ENCODE assay signal across 21 mouse cellular contexts in the genomic region with DNA sequence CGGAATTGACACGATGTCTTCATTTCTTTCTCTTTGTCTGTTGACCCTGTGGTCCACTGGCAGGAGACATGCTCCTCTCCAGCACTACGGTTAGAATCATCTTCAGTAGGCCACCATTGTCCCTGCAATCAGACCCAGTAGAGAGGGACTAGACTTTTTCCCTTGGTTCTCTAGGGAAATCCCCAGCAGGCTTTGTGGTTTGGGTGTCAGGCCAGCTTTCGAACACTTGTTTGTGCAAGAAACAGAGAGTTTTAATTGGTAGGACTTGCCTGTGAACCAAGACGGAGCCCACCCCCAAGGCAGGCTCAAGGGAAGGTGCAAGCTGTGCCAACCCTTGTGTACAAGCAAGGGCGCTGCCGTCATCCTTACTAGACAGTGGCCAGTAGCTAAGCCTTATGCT.
DNase-seq lines count a peak whose midpoint lies in the region; ATAC-seq lines count a peak whose summit lies in the region.
"Had no signal": no experiment of that assay in that cellular context is flagged by ENCODE, and none has a peak within 500 bp of the region (broad histone marks: within the 10 kb centered on the region; RNA-seq: fewer than 3 reads in every experiment).

No protein-coding gene starts in this region.

- ATAC-seq in common myeloid progenitor, adult 5-6 weeks (replicated peaks; ENCODE audit: low read depth, poor library complexity, severe bottlenecking) = peak; percentile 32; the same call in 1 of the 2 replicates
- ATAC-seq in megakaryocyte progenitor cell, adult 5-6 weeks (replicated peaks; ENCODE audit: poor library complexity) = 0 out of 2 replicates have a peak, but pooled peaks have one; percentile 11
- ATAC-seq: forebrain, embryonic 14.5 days; forebrain, postnatal 0 days; intestine, embryonic 15.5 days had no signal

- peak; percentile 7 for DNase-seq in B cell, adult 2 months
- no peak for DNase-seq in gastrocnemius, postnatal 10 days
- no peak for DNase-seq in heart, adult 9 months (ENCODE audit: low spot score in 2 of 2)
- no peak for DNase-seq in gastrocnemius, postnatal 14 days
- DNase-seq: adrenal gland, adult 2 months; adrenal gland, postnatal 14 days; cerebellum, adult 11 months; cerebellum, adult 2 months; cerebellum, postnatal 10 days; cerebellum, postnatal 36 days; forebrain, postnatal 0 days; gastrocnemius, adult 2 months; gastrocnemius, postnatal 36 days; heart, adult 11 months; heart, postnatal 10 days; heart, postnatal 4 days; kidney, adult 11 months had no signal

- intact Hi-C loops in gastrocnemius, postnatal 14 days (cut with DNase I; ENCODE audit: low total_unique reads) = no loop called here

Comparison
In these comparisons a context has a peak if more than half of its experiments do, and no peak if none do; other contexts are left out.
1. DNase-seq: peak in B cell, adult 2 months (2 of 2); none in gastrocnemius, postnatal 10 days (single experiment), heart, adult 9 months (0 of 2) and gastrocnemius, postnatal 14 days (single experiment).